Mouse (Mus musculus): Measurements from ENCODE around the gene Gm13691.
"Not testable (repeated sequence)": the region's sequence is repeated elsewhere in the genome, so short reads cannot be mapped to it uniquely, and the experiment has no call there.

The Gm13691 gene

GRCm38 (mm10) chr2:83990253-83990652 is at the start of gene Gm13691:
TSS of gene Gm13691 (plus strand) at chr2:83990553.
- not testable (repeated sequence) for DNase-seq (ENCODE audit: low read depth, low spot score)

- peak; percentile 86 for DNase-seq (ENCODE audit: low read depth, low spot score)
These were observed 49.4 kb upstream of the Gm13691 start, which contains the start of gene Zswim2 for GRCm38 (mm10) chr2:83940931-83941361. TSS of gene Zswim2 (minus strand) at chr2:83941228.

DNA sequence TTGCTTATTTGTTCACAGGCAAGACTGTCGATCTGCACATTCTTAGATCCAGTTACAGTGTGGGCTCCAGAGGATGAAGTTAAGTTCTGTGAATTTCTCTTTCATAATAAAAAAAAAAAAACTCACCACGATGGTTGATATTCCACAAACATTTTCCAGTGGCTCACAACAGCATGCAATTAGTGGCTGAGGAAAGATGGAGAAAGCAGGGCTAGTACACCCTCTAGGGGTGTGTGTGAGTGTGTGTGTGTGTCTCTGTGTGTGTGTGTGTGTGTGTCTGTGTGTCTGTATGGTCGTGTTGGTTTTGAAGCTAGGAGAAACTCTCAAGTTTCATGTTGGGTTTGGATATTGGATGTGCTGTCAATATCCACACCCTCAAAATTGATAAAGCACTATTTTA is 49.0 kb upstream of the Gm13691 start:
- no peak for DNase-seq (ENCODE audit: low read depth, low spot score)

GRCm38 (mm10) chr2:83941792-83942191 is 48.6 kb upstream of the Gm13691 start:
- no peak for DNase-seq (ENCODE audit: low read depth, low spot score)

DNA sequence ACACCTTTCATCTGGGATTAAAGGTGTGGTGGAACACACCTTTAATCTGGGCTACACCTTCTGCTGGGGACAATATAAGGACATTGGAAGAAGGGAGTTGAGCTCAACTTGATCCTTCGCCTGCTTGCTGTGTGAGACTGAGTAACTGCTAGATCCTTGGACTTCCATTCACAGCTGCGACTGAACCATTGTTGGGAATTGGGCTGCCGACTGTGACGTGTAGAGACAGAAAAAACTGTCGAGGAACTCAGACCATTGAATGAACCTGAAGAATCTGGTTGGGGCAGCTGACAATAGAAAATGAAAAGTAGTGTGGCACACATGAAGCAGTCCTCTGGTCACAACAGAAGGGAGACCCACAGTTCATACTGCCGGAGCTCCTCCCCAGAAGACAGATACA is 35.0 kb upstream of the Gm13691 start, which contains the start of gene Gm13698:
TSS of gene Gm13698 (plus strand) at position 301 of the 400 bp plus-strand sequence.
- not testable (repeated sequence) for DNase-seq (ENCODE audit: low read depth, low spot score)

DNA sequence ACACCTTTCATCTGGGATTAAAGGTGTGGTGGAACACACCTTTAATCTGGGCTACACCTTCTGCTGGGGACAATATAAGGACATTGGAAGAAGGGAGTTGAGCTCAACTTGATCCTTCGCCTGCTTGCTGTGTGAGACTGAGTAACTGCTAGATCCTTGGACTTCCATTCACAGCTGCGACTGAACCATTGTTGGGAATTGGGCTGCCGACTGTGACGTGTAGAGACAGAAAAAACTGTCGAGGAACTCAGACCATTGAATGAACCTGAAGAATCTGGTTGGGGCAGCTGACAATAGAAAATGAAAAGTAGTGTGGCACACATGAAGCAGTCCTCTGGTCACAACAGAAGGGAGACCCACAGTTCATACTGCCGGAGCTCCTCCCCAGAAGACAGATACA is 29.1 kb upstream of the Gm13691 start, which contains the start of gene Gm13693:
TSS of gene Gm13693 (plus strand) at position 301 of the 400 bp plus-strand sequence.
- DNase-seq (ENCODE audit: low read depth, low spot score): not testable (repeated sequence)

DNA sequence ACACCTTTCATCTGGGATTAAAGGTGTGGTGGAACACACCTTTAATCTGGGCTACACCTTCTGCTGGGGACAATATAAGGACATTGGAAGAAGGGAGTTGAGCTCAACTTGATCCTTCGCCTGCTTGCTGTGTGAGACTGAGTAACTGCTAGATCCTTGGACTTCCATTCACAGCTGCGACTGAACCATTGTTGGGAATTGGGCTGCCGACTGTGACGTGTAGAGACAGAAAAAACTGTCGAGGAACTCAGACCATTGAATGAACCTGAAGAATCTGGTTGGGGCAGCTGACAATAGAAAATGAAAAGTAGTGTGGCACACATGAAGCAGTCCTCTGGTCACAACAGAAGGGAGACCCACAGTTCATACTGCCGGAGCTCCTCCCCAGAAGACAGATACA is 23.3 kb upstream of the Gm13691 start, which contains the start of gene Gm13695:
TSS of gene Gm13695 (plus strand) at position 301 of the 400 bp plus-strand sequence.
- DNase-seq (ENCODE audit: low read depth, low spot score): not testable (repeated sequence)

- not testable (repeated sequence) for DNase-seq (ENCODE audit: low read depth, low spot score)
These were observed 17.5 kb upstream of the Gm13691 start, which contains the start of gene Gm13696 for GRCm38 (mm10) chr2:83972823-83973222. TSS of gene Gm13696 (plus strand) at chr2:83973123.

DNA sequence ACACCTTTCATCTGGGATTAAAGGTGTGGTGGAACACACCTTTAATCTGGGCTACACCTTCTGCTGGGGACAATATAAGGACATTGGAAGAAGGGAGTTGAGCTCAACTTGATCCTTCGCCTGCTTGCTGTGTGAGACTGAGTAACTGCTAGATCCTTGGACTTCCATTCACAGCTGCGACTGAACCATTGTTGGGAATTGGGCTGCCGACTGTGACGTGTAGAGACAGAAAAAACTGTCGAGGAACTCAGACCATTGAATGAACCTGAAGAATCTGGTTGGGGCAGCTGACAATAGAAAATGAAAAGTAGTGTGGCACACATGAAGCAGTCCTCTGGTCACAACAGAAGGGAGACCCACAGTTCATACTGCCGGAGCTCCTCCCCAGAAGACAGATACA is 11.7 kb upstream of the Gm13691 start, which contains the start of gene Gm13694:
TSS of gene Gm13694 (plus strand) at position 301 of the 400 bp plus-strand sequence.
- not testable (repeated sequence) for DNase-seq (ENCODE audit: low read depth, low spot score)

- DNase-seq (ENCODE audit: low read depth, low spot score): not testable (repeated sequence)
These were observed 5.9 kb upstream of the Gm13691 start, which contains the start of gene Gm13697 for GRCm38 (mm10) chr2:83984443-83984842. TSS of gene Gm13697 (plus strand) at chr2:83984743.

- DNase-seq (ENCODE audit: low read depth, low spot score): not testable (repeated sequence)
These were observed 3.4 kb downstream of the Gm13691 start for GRCm38 (mm10) chr2:83993639-83994255.

DNA sequence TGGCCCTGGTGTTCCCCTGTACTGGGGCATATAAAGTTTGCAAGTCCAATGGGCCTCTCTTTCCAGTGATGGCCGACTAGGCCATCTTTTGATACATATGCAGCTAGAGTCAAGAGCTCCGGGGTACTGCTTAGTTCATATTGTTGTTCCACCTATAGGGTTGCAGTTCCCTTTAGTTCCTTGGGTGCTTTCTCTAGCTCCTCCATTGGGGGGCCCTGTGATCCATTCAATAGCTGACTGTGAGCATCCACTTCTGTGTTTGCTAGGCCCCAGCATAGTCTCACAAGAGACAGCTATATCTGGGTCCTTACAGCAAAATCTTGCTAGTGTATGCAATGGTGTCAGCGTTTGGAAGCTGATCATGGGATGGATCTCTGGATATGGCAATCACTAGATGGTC is 4.2 kb downstream of the Gm13691 start:
- DNase-seq (ENCODE audit: low read depth, low spot score): not testable (repeated sequence)

- DNase-seq (ENCODE audit: low read depth, low spot score): no peak
These were observed 18.6 kb downstream of the Gm13691 start for GRCm38 (mm10) chr2:84008913-84009312.

DNA sequence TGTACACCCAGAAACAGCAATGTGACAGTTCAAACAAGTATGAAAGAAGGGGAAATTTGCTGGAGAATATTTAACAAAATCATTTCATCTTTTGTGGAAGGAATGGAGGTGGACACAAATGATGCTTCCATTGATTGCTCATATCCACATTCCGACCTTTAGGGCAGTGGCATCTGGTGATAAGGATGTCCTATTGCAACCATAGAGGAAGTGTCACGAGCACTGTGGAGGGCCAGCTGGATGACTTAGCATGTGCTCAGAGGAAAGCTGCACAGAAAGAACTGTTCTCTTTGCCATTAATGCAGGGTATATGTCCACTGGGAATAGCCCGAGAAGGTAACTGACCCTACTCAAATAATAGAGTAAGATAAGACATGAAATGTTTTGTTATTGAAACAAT is 19.5 kb downstream of the Gm13691 start:
- no peak for DNase-seq (ENCODE audit: low read depth, low spot score)

- no peak for DNase-seq (ENCODE audit: low read depth, low spot score)
These were observed 24.2 kb downstream of the Gm13691 start for GRCm38 (mm10) chr2:84014572-84014971.

GRCm38 (mm10) chr2:84016291-84016690 is 25.9 kb downstream of the Gm13691 start:
- not testable (repeated sequence) for DNase-seq (ENCODE audit: low read depth, low spot score)

DNA sequence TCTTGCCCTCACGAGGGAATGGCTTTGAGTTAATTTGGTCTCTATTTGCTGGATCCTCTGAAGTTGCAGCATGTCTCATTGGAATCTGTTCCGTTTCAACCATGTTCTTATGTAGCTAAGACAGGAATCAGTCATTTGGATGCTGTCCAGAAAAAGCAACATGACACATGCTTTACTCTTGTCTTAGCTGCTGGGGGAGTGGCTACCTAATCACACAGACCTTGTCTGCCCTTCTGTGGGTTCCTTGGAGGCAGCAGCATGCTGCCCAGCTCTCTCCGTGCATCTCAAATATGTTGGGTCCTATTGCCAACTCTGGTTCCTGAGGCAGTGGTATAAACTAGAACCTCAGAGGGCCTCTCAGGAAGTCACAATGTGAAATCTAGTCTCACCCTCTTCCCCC is 28.0 kb downstream of the Gm13691 start:
- no peak for DNase-seq (ENCODE audit: low read depth, low spot score)

DNA sequence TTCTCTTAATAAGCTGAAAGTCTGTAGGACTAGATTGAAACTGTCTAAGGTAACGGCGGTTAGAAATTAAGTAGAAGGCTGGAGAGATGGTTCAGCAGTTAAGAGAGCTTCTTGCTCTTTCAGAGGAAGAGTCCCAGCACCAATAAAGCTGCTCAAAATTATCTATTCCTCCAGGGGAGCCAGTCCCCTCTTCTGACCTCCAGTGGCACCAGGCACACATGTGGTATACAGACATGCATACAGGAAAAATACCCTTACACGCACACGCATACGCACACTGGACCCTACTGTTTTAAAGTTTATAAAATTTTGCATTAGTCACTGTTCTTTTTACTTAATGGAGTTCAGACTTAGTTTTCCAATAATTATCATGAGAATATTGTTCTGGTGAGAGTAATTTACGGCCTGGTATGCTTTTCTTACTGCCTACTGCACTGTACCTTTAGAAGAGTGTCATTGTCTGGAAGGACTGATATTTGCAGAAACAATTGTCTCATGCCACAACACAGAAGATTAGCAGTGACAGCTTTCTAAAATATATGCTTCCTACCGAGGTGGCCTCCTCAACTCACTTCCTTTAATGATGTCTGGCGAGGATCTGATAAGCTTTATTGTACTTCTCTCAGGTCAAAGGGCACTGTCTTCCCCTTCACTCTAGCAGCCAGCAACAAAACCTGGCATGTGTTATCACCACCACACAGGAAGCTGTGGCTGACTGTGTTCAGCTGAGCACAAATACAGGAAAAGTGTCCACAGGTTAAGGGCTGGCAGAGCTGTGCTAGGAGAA is 29.4 kb downstream of the Gm13691 start:
- peak; percentile 27 for DNase-seq (ENCODE audit: low read depth, low spot score)

DNA sequence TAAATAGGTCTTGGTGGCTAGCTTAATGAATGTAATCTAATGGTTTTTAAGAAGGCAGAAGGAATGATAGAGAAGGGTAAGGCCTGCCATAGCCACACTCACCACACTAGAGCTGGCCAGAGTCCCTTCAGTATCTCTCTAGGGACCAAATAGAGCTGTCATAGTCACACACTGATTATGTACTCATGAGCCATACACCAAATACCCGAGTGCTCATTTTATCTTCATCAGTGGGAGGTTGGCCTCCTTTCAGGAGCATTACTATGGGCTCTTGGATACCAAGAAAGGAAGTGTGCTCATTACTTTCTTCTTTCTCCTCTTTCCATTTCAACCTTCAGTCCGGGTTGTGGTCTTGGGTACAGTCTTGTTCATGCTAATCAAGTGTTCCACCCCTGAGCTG is 31.6 kb downstream of the Gm13691 start:
- DNase-seq (ENCODE audit: low read depth, low spot score): no peak

- DNase-seq (ENCODE audit: low read depth, low spot score): no peak
These were observed 32.6 kb downstream of the Gm13691 start for GRCm38 (mm10) chr2:84022905-84023304.

- no peak for DNase-seq (ENCODE audit: low read depth, low spot score)
These were observed 33.0 kb downstream of the Gm13691 start for GRCm38 (mm10) chr2:84023319-84023718.

- no peak for DNase-seq (ENCODE audit: low read depth, low spot score)
These were observed 34.9 kb downstream of the Gm13691 start for GRCm38 (mm10) chr2:84025217-84025616.

All from mesoderm, embryonic 11.5 days (tissue).